In genomic region chr9:77858127-77858794, GRCm38 (mm10) we compare ENCODE assay signal across 25 mouse cellular contexts. TPM values are rescaled to one million over a fixed set of nuclear protein-coding genes. Genes with fewer than 3 reads are reported as not detected.
A peak's percentile ranks its signal among the peaks of the same experiment; 100 is the strongest.
DNase-seq lines count a peak whose midpoint lies in the region; ATAC-seq and TF ChIP-seq lines count a peak whose summit lies in the region.
"Had no signal": no experiment of that assay in that cellular context is flagged by ENCODE, and none has a peak within 500 bp of the region (broad histone marks: within the 10 kb centered on the region; RNA-seq: fewer than 3 reads in every experiment).

No protein-coding gene starts in this region.

- peak overlapping the region; percentile 66; the same call in 1 of the 2 replicates for H3K27ac ChIP-seq in kidney, embryonic 15.5 days
- peak overlapping the region; percentile 54 for H3K27ac ChIP-seq in bone marrow macrophage, adult 2 months (ENCODE audit: insufficient read depth, low read depth, low read length)
- no peak overlapping the region for H3K27ac ChIP-seq in intestine, embryonic 16.5 days (ENCODE audit: low read length)
- H3K27ac ChIP-seq: embryonic facial prominence, embryonic 12.5 days; embryonic facial prominence, embryonic 15.5 days; forebrain, embryonic 12.5 days; forebrain, embryonic 15.5 days; heart, embryonic 15.5 days; hindbrain, embryonic 14.5 days; hindbrain, postnatal 0 days had no signal

- no peak for TF ChIP-seq POLR2A in bone marrow macrophage, adult 2 months (IDR thresholded peaks at IDR 0.05; ENCODE audit: borderline replicate concordance, low read depth, low read length)

- no peak overlapping the region for H3K4me3 ChIP-seq in kidney, embryonic 15.5 days (replicated peaks)
- no peak overlapping the region for H3K4me3 ChIP-seq in bone marrow macrophage, adult 2 months (ENCODE audit: insufficient read depth, low read length)
- H3K4me3 ChIP-seq in intestine, embryonic 16.5 days (ENCODE audit: low read length), result no peak overlapping the region
- H3K4me3 ChIP-seq: embryonic facial prominence, embryonic 12.5 days; embryonic facial prominence, embryonic 15.5 days; forebrain, embryonic 12.5 days; forebrain, embryonic 15.5 days; heart, embryonic 12.5 days; heart, embryonic 15.5 days had no signal

- H3K36me3 ChIP-seq in kidney, embryonic 15.5 days, result no peaks in the 10 kb centered on the region
- H3K36me3 ChIP-seq in intestine, embryonic 16.5 days (ENCODE audit: control insufficient read depth, insufficient read depth, low read length), result no peaks in the 10 kb centered on the region
- H3K36me3 ChIP-seq: embryonic facial prominence, embryonic 12.5 days; embryonic facial prominence, embryonic 15.5 days; forebrain, embryonic 12.5 days; forebrain, embryonic 15.5 days; heart, embryonic 12.5 days; heart, embryonic 15.5 days had no signal

- no peak overlapping the region for H3K4me2 ChIP-seq in kidney, embryonic 15.5 days
- no peak overlapping the region for H3K4me2 ChIP-seq in intestine, embryonic 16.5 days (ENCODE audit: low read depth, low read length)
- H3K4me2 ChIP-seq: embryonic facial prominence, embryonic 12.5 days; embryonic facial prominence, embryonic 15.5 days; forebrain, embryonic 12.5 days; forebrain, embryonic 15.5 days; heart, embryonic 12.5 days; heart, embryonic 15.5 days; hindbrain, embryonic 14.5 days had no signal

- no peak for DNase-seq in kidney, postnatal 25 days
- no peak for DNase-seq in layer of hippocampus, adult 8-10 months (ENCODE audit: low spot score in 2 of 2)
- no peak for DNase-seq in heart, adult 11 months
- DNase-seq in gastrocnemius, postnatal 25 days, result no peak
- DNase-seq: adrenal gland, adult 2 months; adrenal gland, postnatal 25 days; cerebellum, adult 18-20 months; cerebellum, adult 9-10 months; cerebellum, postnatal 14 days; gastrocnemius, postnatal 36 days; heart, postnatal 36 days had no signal

- 57% methylated on average over 6 of the region's 6 CpGs for WGBS in kidney, embryonic 15.5 days
- WGBS in intestine, embryonic 16.5 days, result 64% methylated on average over 6 of the region's 6 CpGs

- H3K9ac ChIP-seq in kidney, embryonic 15.5 days, result no peak overlapping the region
- no peak overlapping the region for H3K9ac ChIP-seq in intestine, embryonic 16.5 days (ENCODE audit: low read depth, low read length)
- H3K9ac ChIP-seq: embryonic facial prominence, embryonic 12.5 days; embryonic facial prominence, embryonic 15.5 days; forebrain, embryonic 12.5 days; forebrain, embryonic 15.5 days; heart, embryonic 12.5 days; heart, embryonic 15.5 days; hindbrain, embryonic 14.5 days had no signal

- H3K4me1 ChIP-seq in kidney, embryonic 15.5 days, result peaks cover 17% of the 10 kb centered on the region
- H3K4me1 ChIP-seq in bone marrow macrophage, adult 2 months (ENCODE audit: control insufficient read depth, insufficient read depth, low read length), result peaks cover 10% of the 10 kb centered on the region
- H3K4me1 ChIP-seq in intestine, embryonic 16.5 days (ENCODE audit: control insufficient read depth, insufficient read depth, low read length), result peaks cover 7% of the 10 kb centered on the region; the same call in 1 of the 2 replicates
- H3K4me1 ChIP-seq: embryonic facial prominence, embryonic 12.5 days; embryonic facial prominence, embryonic 15.5 days; forebrain, embryonic 12.5 days; forebrain, embryonic 15.5 days; heart, embryonic 15.5 days had no signal

- TF ChIP-seq CTCF in bone marrow macrophage, adult 2 months (IDR thresholded peaks at IDR 0.05; ENCODE audit: low read depth, low read length), result no peak

- H3K9me3 ChIP-seq in kidney, embryonic 15.5 days (replicated peaks), result no peaks in the 10 kb centered on the region
- no peaks in the 10 kb centered on the region for H3K9me3 ChIP-seq in intestine, embryonic 16.5 days (ENCODE audit: control insufficient read depth, low read length)
- H3K9me3 ChIP-seq: embryonic facial prominence, embryonic 12.5 days; embryonic facial prominence, embryonic 15.5 days; forebrain, embryonic 12.5 days; forebrain, embryonic 15.5 days; heart, embryonic 12.5 days; heart, embryonic 15.5 days had no signal

- no peak for ATAC-seq in kidney, embryonic 15.5 days (replicated peaks; ENCODE audit: low FRiP score)
- ATAC-seq in intestine, embryonic 16.5 days, result peak; percentile 70; the same call in 1 of the 2 replicates
- peak; percentile 99 for ATAC-seq in megakaryocyte progenitor cell, adult 5-6 weeks (replicated peaks; ENCODE audit: poor library complexity)
- ATAC-seq: CD4-positive, CD25-positive, alpha-beta regulatory T cell, adult 4 months; forebrain, embryonic 15.5 days; inflammation-experienced regulatory T-cells, adult 6 months had no signal

- H3K27me3 ChIP-seq in kidney, embryonic 15.5 days, result no peaks in the 10 kb centered on the region
- H3K27me3 ChIP-seq in intestine, embryonic 16.5 days (replicated peaks; ENCODE audit: control insufficient read depth, insufficient read depth, low read length), result no peaks in the 10 kb centered on the region
- H3K27me3 ChIP-seq: embryonic facial prominence, embryonic 12.5 days; embryonic facial prominence, embryonic 15.5 days; forebrain, embryonic 12.5 days; forebrain, embryonic 15.5 days; heart, embryonic 12.5 days; heart, embryonic 15.5 days had no signal

RNA-seq across cellular contexts. Expression of gene Elovl5, which starts 58.9 kb away (rescaled TPM):
- polyA plus RNA-seq in kidney, embryonic 15.5 days (2015; fragmentation: Nextera tagmentation; extraction: Ambion mirVana), result 88.5 and 93.2 TPM in 2 replicates
- polyA plus RNA-seq in bone marrow macrophage, adult 2 months (2012; ENCODE audit: insufficient read depth, insufficient read length, missing spikeins), result 52.2 and 56.9 TPM in 2 replicates
- polyA plus RNA-seq in intestine, embryonic 16.5 days (2015; fragmentation: Nextera tagmentation; extraction: Ambion mirVana), result 67.9 and 70.9 TPM in 2 replicates
- 97.0 and 107 TPM in 2 replicates for total RNA-seq in megakaryocyte progenitor cell, adult 5-6 weeks (2015)
- total RNA-seq in megakaryocyte progenitor cell, adult 5-6 weeks (2017), result 104 and 107 TPM in 2 replicates
- 10 to 100 TPM; 66.5 to 83.2 (median 75.9) TPM for total RNA-seq in layer of hippocampus, adult 8-10 months (2022)
- 10 to 100 TPM in 1 of 2 experiments, 1 to 10 TPM in 1; 9.3 to 11.8 TPM for total RNA-seq in gastrocnemius, postnatal 25 days (2021)

Comparison
In these comparisons a context has a peak if more than half of its experiments do, and no peak if none do; other contexts are left out.
1. RNA of gene Elovl5, which starts 58.9 kb away (total RNA-seq): 97.0 to 107 TPM in megakaryocyte progenitor cell, adult 5-6 weeks and 66.5 to 83.2 TPM in layer of hippocampus, adult 8-10 months; 9.3 to 11.8 TPM in gastrocnemius, postnatal 25 days; every median in the first group is over 4 times any median in the second.